Mouse (Mus musculus) stomach, embryonic 16.5 days (tissue): ENCODE measurements around the gene Nat9. TPM values are rescaled to one million over a fixed set of nuclear protein-coding genes. Genes with fewer than 3 reads are reported as not detected.

Experiments
- ATAC-seq: fragments of 200-750 bp; cut with Nextera tagmentation; 2 replicates; pipeline ENCODE4 v1.8.0; 2017; ENCODE audit warnings: moderate number of reproducible peaks, moderate TSS enrichment; ENCODE audit not compliant: insufficient read depth, low FRiP score
- H3K27ac ChIP-seq: fragments of 300-500 bp; sonication (generic); 2 replicates; pipeline ENCODE4 v1.5.1; 2014; ENCODE audit warnings: low read length
- H3K27me3 ChIP-seq: fragments of 300-500 bp; sonication (generic); 2 replicates; pipeline ENCODE4 v1.6.1; 2014; ENCODE audit warnings: low read length, control low read depth, mixed read lengths; ENCODE audit not compliant: control insufficient read depth, insufficient read depth
- H3K36me3 ChIP-seq: fragments of 300-500 bp; sonication (generic); 2 replicates; pipeline ENCODE4 v1.6.1; 2014; ENCODE audit warnings: low read length; ENCODE audit not compliant: control insufficient read depth, insufficient read depth
- H3K4me1 ChIP-seq: fragments of 300-500 bp; sonication (generic); 2 replicates; pipeline ENCODE4 v1.6.1; 2014; ENCODE audit warnings: low read length, control low read depth, mixed read lengths; ENCODE audit not compliant: control insufficient read depth, insufficient read depth
- H3K4me2 ChIP-seq: fragments of 300-500 bp; sonication (generic); 2 replicates; pipeline ENCODE4 v1.6.1; 2014; ENCODE audit warnings: low read depth, low read length, mixed read lengths
- H3K4me3 ChIP-seq: fragments of 300-500 bp; sonication (generic); replicated peaks from 2 replicates; pipeline ENCODE4 v1.5.1; 2014; ENCODE audit warnings: mild to moderate bottlenecking, low read length
- H3K9ac ChIP-seq: fragments of 300-500 bp; sonication (generic); 2 replicates; pipeline ENCODE4 v1.6.1; 2014; ENCODE audit warnings: low read length
- H3K9me3 ChIP-seq: fragments of 300-500 bp; sonication (generic); replicated peaks from 2 replicates; pipeline ENCODE4 v1.6.1; 2016; ENCODE audit warnings: low read length, control low read depth; ENCODE audit not compliant: control insufficient read depth
- WGBS: fragments of 180-500 bp; shearing (Covaris S2); extraction: QIAGEN DNeasy Blood & Tissue Kit; methylation state at CpG from one replicate; pipeline ENCODE4 v1.1.7; 2014; 5-methylcytosine and 5-hydroxymethylcytosine counted together
- polyA plus RNA-seq: library from polyadenylated mRNA; unstranded; fragments of >200 nt; fragmentation: Nextera tagmentation; extraction: Ambion mirVana; gene quantifications from 2 replicates; pipeline ENCODE4 v1.2.1, GENCODE M21; 2015

Gene Nat9
- polyA plus RNA-seq, 1 experiment from 2014 or later, result 21.8 TPM

DNA sequence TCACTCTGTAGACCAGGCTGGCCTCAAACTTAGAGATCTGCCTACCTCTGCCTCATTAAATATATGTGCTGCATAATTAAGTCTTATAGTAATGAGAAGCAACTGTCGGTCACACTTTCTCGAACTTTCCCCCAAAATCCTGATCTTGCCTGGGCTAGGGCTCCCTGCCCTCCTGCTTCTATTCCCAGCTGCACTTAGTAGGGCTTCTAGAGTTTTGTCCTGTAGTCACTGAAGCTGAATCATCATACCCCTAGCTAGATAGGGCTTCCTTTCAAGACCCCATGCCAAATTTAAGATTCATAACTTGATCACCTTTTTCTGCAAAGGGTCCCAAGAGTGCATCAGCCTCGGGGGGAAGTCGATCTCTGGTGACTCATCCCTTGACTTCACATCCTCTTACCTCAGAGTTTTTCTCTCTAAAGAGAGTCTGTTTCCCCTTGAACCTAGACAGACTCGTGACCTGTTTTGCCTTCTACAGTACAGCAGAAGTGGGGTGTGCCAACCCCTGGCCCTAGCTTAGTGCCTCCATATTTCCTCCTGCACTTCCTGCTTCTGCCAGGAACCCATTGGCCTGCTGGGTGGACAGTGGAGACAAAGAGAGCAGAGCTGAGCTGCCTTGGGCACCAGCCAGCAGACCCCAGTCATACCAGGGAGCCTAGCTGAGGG lies 48.9 kb downstream of the Nat9 start:
- H3K36me3 ChIP-seq, result no peaks in the 10 kb centered on the region
- no peak overlapping the region for H3K4me2 ChIP-seq
- no peaks in the 10 kb centered on the region for H3K4me1 ChIP-seq
- no peak for ATAC-seq
- H3K9ac ChIP-seq, result no peak overlapping the region
- WGBS, result 73% methylated on average over 5 of the region's 5 CpGs
- no peak overlapping the region for H3K4me3 ChIP-seq
- no peak overlapping the region for H3K27ac ChIP-seq
- H3K9me3 ChIP-seq, result no peaks in the 10 kb centered on the region
- no peaks in the 10 kb centered on the region for H3K27me3 ChIP-seq

DNA sequence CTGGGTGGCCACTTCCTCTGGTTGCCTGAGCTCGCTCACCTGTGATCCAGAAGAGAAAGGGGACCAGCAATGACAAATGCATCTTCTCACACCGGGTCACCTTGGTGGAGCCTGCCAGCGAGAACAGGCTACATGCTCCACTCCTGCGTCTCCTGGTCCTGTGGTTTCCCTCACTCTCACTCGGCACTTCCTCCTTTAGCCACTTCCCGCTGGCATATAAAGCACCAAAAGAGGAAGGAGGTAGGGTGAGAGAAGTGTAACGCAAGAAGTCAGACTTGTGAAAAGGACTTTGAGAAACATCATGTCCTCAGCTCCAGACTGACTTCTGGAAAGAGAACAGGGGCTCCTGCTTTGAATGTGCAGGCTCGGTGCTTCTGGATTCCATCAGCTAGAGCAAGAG lies 53.9 kb downstream of the Nat9 start, which contains the start of gene Cd300lf:
Gene Cd300lf, minus strand, starts transcription at position 193 of the 400 bp plus-strand sequence.
- H3K4me1 ChIP-seq, result no peaks in the 10 kb centered on the region
- H3K27me3 ChIP-seq, result no peaks in the 10 kb centered on the region
- 0 out of 2 replicates have a peak within 1 kb of the TSS, but pooled peaks have one; percentile 7 for H3K4me3 ChIP-seq
- H3K36me3 ChIP-seq, result no peaks in the 10 kb centered on the region
- H3K4me2 ChIP-seq, result no peak within 1 kb of the TSS
- 67% methylated on average over 8 of the region's 8 CpGs for WGBS
- no peaks in the 10 kb centered on the region for H3K9me3 ChIP-seq
- no peak within 1 kb of the TSS for H3K27ac ChIP-seq
- no peak within 1 kb of the TSS for H3K9ac ChIP-seq
- no peak for ATAC-seq

Other genes with a start within 250 kb of the Nat9 start
- gene Cd300c, start 218.7 kb downstream of the Nat9 start, polyA plus RNA-seq, result not detected in 2 replicates
- 0.46 and 0.67 TPM in 2 replicates for gene Cd300ld, start 197.9 kb downstream of the Nat9 start, polyA plus RNA-seq
- gene Cd300c2, start 186.0 kb downstream of the Nat9 start, polyA plus RNA-seq, result 2.2 and 3.8 TPM in 2 replicates
- gene Cd300ld2, start 171.7 kb downstream of the Nat9 start, polyA plus RNA-seq, result not detected in 2 replicates
- not detected in 2 replicates for gene Cd300ld4, start 160.8 kb downstream of the Nat9 start, polyA plus RNA-seq
- gene Cd300ld5, start 150.1 kb downstream of the Nat9 start, polyA plus RNA-seq, result not detected in 2 replicates
- not detected in 2 replicates for gene Cd300ld3, start 139.4 kb downstream of the Nat9 start, polyA plus RNA-seq
- 0.26 TPM in 1 of 2 replicates, not detected in the other for gene Cd300e, start 125.7 kb downstream of the Nat9 start, polyA plus RNA-seq
- gene Rab37, start 96.4 kb downstream of the Nat9 start, polyA plus RNA-seq, result 2.2 and 2.3 TPM in 2 replicates
- gene Cd300lf, start 53.9 kb downstream of the Nat9 start, polyA plus RNA-seq, result 2.0 and 3.4 TPM in 2 replicates
- 136 and 138 TPM in 2 replicates for gene Slc9a3r1, start 24.5 kb downstream of the Nat9 start, polyA plus RNA-seq
- gene Tmem104, start 372 bp downstream of the Nat9 start, polyA plus RNA-seq, result 8.3 and 9.7 TPM in 2 replicates
- not detected in 2 replicates for gene Grin2c, start 79.4 kb upstream of the Nat9 start, polyA plus RNA-seq
- 15.4 and 15.9 TPM in 2 replicates for gene Fdxr, start 89.2 kb upstream of the Nat9 start, polyA plus RNA-seq
- 1.6 and 1.7 TPM in 2 replicates for gene Fads6, start 109.8 kb upstream of the Nat9 start, polyA plus RNA-seq
- 1.9 and 2.5 TPM in 2 replicates for gene Otop2, start 119.3 kb upstream of the Nat9 start, polyA plus RNA-seq
- 0.62 and 0.76 TPM in 2 replicates for gene Ush1g, start 134.2 kb upstream of the Nat9 start, polyA plus RNA-seq
- gene Otop3, start 146.9 kb upstream of the Nat9 start, polyA plus RNA-seq, result 4.6 and 8.4 TPM in 2 replicates
- gene Hid1, start 179.9 kb upstream of the Nat9 start, polyA plus RNA-seq, result 44.0 and 46.2 TPM in 2 replicates
- gene Cdr2l, start 194.1 kb upstream of the Nat9 start, polyA plus RNA-seq, result 6.1 and 6.6 TPM in 2 replicates
- 160 and 162 TPM in 2 replicates for gene Mrpl58, start 215.9 kb upstream of the Nat9 start, polyA plus RNA-seq
- gene Atp5h, start 232.1 kb upstream of the Nat9 start, polyA plus RNA-seq, result 746 and 843 TPM in 2 replicates
- gene Kctd2, start 232.3 kb upstream of the Nat9 start, polyA plus RNA-seq, result 3.2 and 3.6 TPM in 2 replicates